Mouse (Mus musculus): ENCODE results near the gene Prex1. TPM values are rescaled to one million over a fixed set of nuclear protein-coding genes. Genes with fewer than 3 reads are reported as not detected.
A peak's percentile ranks its signal among the peaks of the same experiment; 100 is the strongest.

Gene Prex1
- polyA plus RNA-seq, 1 experiment from 2014 or later, result 10.4 TPM

GRCm38 (mm10) chr2:166719301-166719929 is 5.8 kb upstream of the Prex1 start:
- H3K4me3 ChIP-seq (ENCODE audit: low read depth, low read length), result no peak overlapping the region
- H3K4me2 ChIP-seq (replicated peaks; ENCODE audit: low read depth, low read length), result no peak overlapping the region
- H3K36me3 ChIP-seq (ENCODE audit: control insufficient read depth, insufficient read depth, low read length), result no peaks in the 10 kb centered on the region
- no peaks in the 10 kb centered on the region for H3K9me3 ChIP-seq (ENCODE audit: control insufficient read depth, low read depth, low read length)
- ATAC-seq (ENCODE audit: insufficient number of reproducible peaks, insufficient read depth, low FRiP score, low read depth), result no peak
- no peak overlapping the region for H3K27ac ChIP-seq (ENCODE audit: low read length)
- 88% methylated on average over 1 of the region's 1 CpGs for WGBS
- H3K9ac ChIP-seq (replicated peaks; ENCODE audit: low read depth, low read length), result no peak overlapping the region
- H3K27me3 ChIP-seq (ENCODE audit: control insufficient read depth, insufficient read depth, low read length), result no peaks in the 10 kb centered on the region
- no peaks in the 10 kb centered on the region for H3K4me1 ChIP-seq (ENCODE audit: control insufficient read depth, insufficient read depth, low read length)

- Histone ChIP-seq H3K27ac (ENCODE audit: low read length) (no peak overlapping the region), H3K4me1 (ENCODE audit: control insufficient read depth, insufficient read depth, low read length) (0 out of 2 replicates have a peak, but pooled peaks cover 6% of the 10 kb centered on the region), H3K4me3 (ENCODE audit: low read depth, low read length) (no peak overlapping the region), H3K9me3 (ENCODE audit: control insufficient read depth, low read depth, low read length) (no peaks in the 10 kb centered on the region), H3K36me3 (ENCODE audit: control insufficient read depth, insufficient read depth, low read length) (no peaks in the 10 kb centered on the region), H3K4me2 (replicated peaks; ENCODE audit: low read depth, low read length) (no peak overlapping the region), H3K27me3 (ENCODE audit: control insufficient read depth, insufficient read depth, low read length) (no peaks in the 10 kb centered on the region), H3K9ac (replicated peaks; ENCODE audit: low read depth, low read length) (no peak overlapping the region)
- no peak for ATAC-seq (ENCODE audit: insufficient number of reproducible peaks, insufficient read depth, low FRiP score, low read depth)
- WGBS, result 73% methylated on average over 7 of the region's 7 CpGs
Measured at GRCm38 (mm10) chr2:166716067-166716466, 2.4 kb upstream of the Prex1 start.

GRCm38 (mm10) chr2:166714427-166714699 is 731 bp upstream of the Prex1 start:
- peak overlapping the region; percentile 77 for H3K4me3 ChIP-seq (ENCODE audit: low read depth, low read length)
- H3K9me3 ChIP-seq (ENCODE audit: control insufficient read depth, low read depth, low read length), result no peaks in the 10 kb centered on the region
- H3K9ac ChIP-seq (replicated peaks; ENCODE audit: low read depth, low read length), result peak overlapping the region; percentile 37; the same call in 1 of the 2 replicates
- H3K4me1 ChIP-seq (ENCODE audit: control insufficient read depth, insufficient read depth, low read length), result 0 out of 2 replicates have a peak, but pooled peaks cover 6% of the 10 kb centered on the region
- no peaks in the 10 kb centered on the region for H3K27me3 ChIP-seq (ENCODE audit: control insufficient read depth, insufficient read depth, low read length)
- ATAC-seq (ENCODE audit: insufficient number of reproducible peaks, insufficient read depth, low FRiP score, low read depth), result no peak
- 10% methylated on average over 11 of the region's 11 CpGs for WGBS
- H3K4me2 ChIP-seq (replicated peaks; ENCODE audit: low read depth, low read length), result peak overlapping the region; percentile 81
- no peak overlapping the region for H3K27ac ChIP-seq (ENCODE audit: low read length)
- no peaks in the 10 kb centered on the region for H3K36me3 ChIP-seq (ENCODE audit: control insufficient read depth, insufficient read depth, low read length)

GRCm38 (mm10) chr2:166712801-166713689 is 587 bp downstream of the Prex1 start:
- H3K9ac ChIP-seq (replicated peaks; ENCODE audit: low read depth, low read length), result peak overlapping the region; percentile 48
- H3K4me1 ChIP-seq (ENCODE audit: control insufficient read depth, insufficient read depth, low read length), result 0 out of 2 replicates have a peak, but pooled peaks cover 6% of the 10 kb centered on the region
- peak overlapping the region; percentile 97 for H3K4me2 ChIP-seq (replicated peaks; ENCODE audit: low read depth, low read length)
- no peak overlapping the region for H3K27ac ChIP-seq (ENCODE audit: low read length)
- H3K27me3 ChIP-seq (ENCODE audit: control insufficient read depth, insufficient read depth, low read length), result no peaks in the 10 kb centered on the region
- under 1% methylated on average over 64 of the region's 64 CpGs for WGBS
- no peak; the same call in 1 of the 2 replicates for ATAC-seq (ENCODE audit: insufficient number of reproducible peaks, insufficient read depth, low FRiP score, low read depth)
- no peaks in the 10 kb centered on the region for H3K9me3 ChIP-seq (ENCODE audit: control insufficient read depth, low read depth, low read length)
- no peaks in the 10 kb centered on the region for H3K36me3 ChIP-seq (ENCODE audit: control insufficient read depth, insufficient read depth, low read length)
- H3K4me3 ChIP-seq (ENCODE audit: low read depth, low read length), result peak overlapping the region; percentile 77

- H3K4me1 ChIP-seq (ENCODE audit: control insufficient read depth, insufficient read depth, low read length), result 0 out of 2 replicates have a peak, but pooled peaks cover 6% of the 10 kb centered on the region
- no peaks in the 10 kb centered on the region for H3K27me3 ChIP-seq (ENCODE audit: control insufficient read depth, insufficient read depth, low read length)
- H3K36me3 ChIP-seq (ENCODE audit: control insufficient read depth, insufficient read depth, low read length), result no peaks in the 10 kb centered on the region
- no peak overlapping the region for H3K27ac ChIP-seq (ENCODE audit: low read length)
- 0% methylated on average over 4 of the region's 4 CpGs for WGBS
- no peaks in the 10 kb centered on the region for H3K9me3 ChIP-seq (ENCODE audit: control insufficient read depth, low read depth, low read length)
- ATAC-seq (ENCODE audit: insufficient number of reproducible peaks, insufficient read depth, low FRiP score, low read depth), result no peak
- H3K4me3 ChIP-seq (ENCODE audit: low read depth, low read length), result peak overlapping the region; percentile 77
- H3K4me2 ChIP-seq (replicated peaks; ENCODE audit: low read depth, low read length), result peak overlapping the region; percentile 97
- no peak overlapping the region; the same call in 1 of the 2 replicates for H3K9ac ChIP-seq (replicated peaks; ENCODE audit: low read depth, low read length)
Measured at GRCm38 (mm10) chr2:166712310-166712709, 1.3 kb downstream of the Prex1 start.

- H3K4me3 ChIP-seq (ENCODE audit: low read depth, low read length), result peak overlapping the region; percentile 10; the same call in 1 of the 2 replicates
- no peaks in the 10 kb centered on the region for H3K27me3 ChIP-seq (ENCODE audit: control insufficient read depth, insufficient read depth, low read length)
- no peak overlapping the region for H3K27ac ChIP-seq (ENCODE audit: low read length)
- no peak for ATAC-seq (ENCODE audit: insufficient number of reproducible peaks, insufficient read depth, low FRiP score, low read depth)
- no peak overlapping the region for H3K9ac ChIP-seq (replicated peaks; ENCODE audit: low read depth, low read length)
- H3K4me1 ChIP-seq (ENCODE audit: control insufficient read depth, insufficient read depth, low read length), result 0 out of 2 replicates have a peak, but pooled peaks cover 6% of the 10 kb centered on the region
- H3K4me2 ChIP-seq (replicated peaks; ENCODE audit: low read depth, low read length), result peak overlapping the region; percentile 97
- WGBS, result 36% methylated on average over 7 of the region's 7 CpGs
- H3K36me3 ChIP-seq (ENCODE audit: control insufficient read depth, insufficient read depth, low read length), result no peaks in the 10 kb centered on the region
- no peaks in the 10 kb centered on the region for H3K9me3 ChIP-seq (ENCODE audit: control insufficient read depth, low read depth, low read length)
Measured at GRCm38 (mm10) chr2:166711681-166712132, 1.9 kb downstream of the Prex1 start.

GRCm38 (mm10) chr2:166709883-166710282 is 3.7 kb downstream of the Prex1 start:
- Histone ChIP-seq H3K9me3 (ENCODE audit: control insufficient read depth, low read depth, low read length) (peaks cover 1% of the 10 kb centered on the region; the same call in 1 of the 2 replicates), H3K4me3 (ENCODE audit: low read depth, low read length) (no peak overlapping the region), H3K4me2 (replicated peaks; ENCODE audit: low read depth, low read length) (no peak overlapping the region), H3K4me1 (ENCODE audit: control insufficient read depth, insufficient read depth, low read length) (0 out of 2 replicates have a peak, but pooled peaks cover 6% of the 10 kb centered on the region), H3K27ac (ENCODE audit: low read length) (no peak overlapping the region), H3K27me3 (ENCODE audit: control insufficient read depth, insufficient read depth, low read length) (no peaks in the 10 kb centered on the region), H3K36me3 (ENCODE audit: control insufficient read depth, insufficient read depth, low read length) (no peaks in the 10 kb centered on the region), H3K9ac (replicated peaks; ENCODE audit: low read depth, low read length) (no peak overlapping the region)
- no peak for ATAC-seq (ENCODE audit: insufficient number of reproducible peaks, insufficient read depth, low FRiP score, low read depth)
- WGBS, result 93% methylated on average over 2 of the region's 2 CpGs

- Histone ChIP-seq H3K9ac (replicated peaks; ENCODE audit: low read depth, low read length) (no peak overlapping the region), H3K4me3 (ENCODE audit: low read depth, low read length) (no peak overlapping the region), H3K36me3 (ENCODE audit: control insufficient read depth, insufficient read depth, low read length) (no peaks in the 10 kb centered on the region), H3K27ac (ENCODE audit: low read length) (no peak overlapping the region), H3K9me3 (ENCODE audit: control insufficient read depth, low read depth, low read length) (peaks cover 3% of the 10 kb centered on the region; the same call in 1 of the 2 replicates), H3K4me2 (replicated peaks; ENCODE audit: low read depth, low read length) (no peak overlapping the region), H3K4me1 (ENCODE audit: control insufficient read depth, insufficient read depth, low read length) (0 out of 2 replicates have a peak, but pooled peaks cover 6% of the 10 kb centered on the region), H3K27me3 (ENCODE audit: control insufficient read depth, insufficient read depth, low read length) (no peaks in the 10 kb centered on the region)
- WGBS, result 72% methylated on average over 8 of the region's 8 CpGs
- ATAC-seq (ENCODE audit: insufficient number of reproducible peaks, insufficient read depth, low FRiP score, low read depth), result no peak
Measured at GRCm38 (mm10) chr2:166708304-166708703, 5.3 kb downstream of the Prex1 start.
